Mouse (Mus musculus) embryonic fibroblast, embryonic 13.5 days (primary cell): Measurements from ENCODE around the gene Atp5b. TPM values are rescaled to one million over a fixed set of nuclear protein-coding genes. Genes with fewer than 3 reads are reported as not detected.

Source experiments
- H3K27ac ChIP-seq: 2 replicates; pipeline ENCODE4 v1.5.1; 2012; ENCODE audit warnings: low read length, control low read depth, inconsistent platforms; ENCODE audit not compliant: insufficient read depth
- H3K4me1 ChIP-seq: 2 replicates; pipeline ENCODE4 v1.6.1; 2011; ENCODE audit warnings: low read length; ENCODE audit not compliant: control insufficient read depth, insufficient read depth
- H3K4me3 ChIP-seq: 2 replicates; pipeline ENCODE4 v1.5.1; 2011; ENCODE audit warnings: mild to moderate bottlenecking, control low read depth, low read length; ENCODE audit not compliant: insufficient read depth
- CTCF ChIP-seq: IDR thresholded peaks from 2 replicates; pipeline ENCODE4 v1.5.1; 2011; ENCODE audit warnings: mild to moderate bottlenecking, control low read depth, low read length, moderate library complexity, borderline replicate concordance; ENCODE audit not compliant: insufficient read depth
- POLR2A ChIP-seq: IDR thresholded peaks from 2 replicates; pipeline ENCODE4 v1.6.1; 2011; ENCODE audit warnings: low read depth, mild to moderate bottlenecking, control low read depth, low read length, moderate library complexity
- polyA plus RNA-seq: library from polyadenylated mRNA; stranded (reverse); fragments of >200 nt; gene quantifications from 2 replicates; pipeline ENCODE4 v1.2.4, GENCODE M21; 2011; ENCODE audit warnings: low read depth; ENCODE audit not compliant: missing spikeins, insufficient read length

Atp5b gene
- polyA plus RNA-seq, 1 experiment: 979 TPM

- Histone ChIP-seq H3K27ac (no peak overlapping the region), H3K4me1 (no peaks in the 10 kb centered on the region; the same call in 1 of the 2 replicates), H3K4me3 (no peak overlapping the region)
- no peak for TF ChIP-seq CTCF
- TF ChIP-seq POLR2A: no peak
Measured at GRCm38 (mm10) chr10:128088181-128088580, 5.1 kb downstream of the Atp5b start.

GRCm38 (mm10) chr10:128089842-128090241 lies 6.8 kb downstream of the Atp5b start:
- H3K4me1 ChIP-seq: no peaks in the 10 kb centered on the region; the same call in none of the 2 replicates
- TF ChIP-seq POLR2A: no peak
- TF ChIP-seq CTCF: no peak
- H3K4me3 ChIP-seq: no peak overlapping the region
- H3K27ac ChIP-seq: no peak overlapping the region

- Histone ChIP-seq H3K4me1 (peaks cover 2% of the 10 kb centered on the region; the same call in 1 of the 2 replicates), H3K4me3 (no peak overlapping the region), H3K27ac (peak overlapping the region; percentile 88)
- TF ChIP-seq CTCF (peak; percentile 65; the same call in 1 of the 2 replicates), POLR2A (peak; percentile 35)
Measured at GRCm38 (mm10) chr10:128090651-128091563, 7.8 kb downstream of the Atp5b start.

- peaks cover 5% of the 10 kb centered on the region; the same call in 1 of the 2 replicates for H3K4me1 ChIP-seq
- TF ChIP-seq CTCF (no peak), POLR2A (peak; percentile 90)
- peak within 1 kb of the TSS; percentile 51 for H3K4me3 ChIP-seq
- peak within 1 kb of the TSS; percentile 88 for H3K27ac ChIP-seq
Measured at GRCm38 (mm10) chr10:128091564-128092505, 8.8 kb downstream of the Atp5b start, which contains the start of gene Baz2a. Gene Baz2a (plus strand): TSS chr10:128091577.

- Histone ChIP-seq H3K4me1 (peaks cover 5% of the 10 kb centered on the region; the same call in 1 of the 2 replicates), H3K4me3 (peak overlapping the region; percentile 51), H3K27ac (peak overlapping the region; percentile 89)
- no peak for TF ChIP-seq CTCF
- TF ChIP-seq POLR2A: peak; percentile 48
Measured at GRCm38 (mm10) chr10:128092506-128093495, 9.7 kb downstream of the Atp5b start.

- TF ChIP-seq POLR2A (0 out of 2 replicates have a peak, but pooled peaks have one; percentile 9), CTCF (no peak)
- Histone ChIP-seq H3K4me1 (peaks cover 5% of the 10 kb centered on the region; the same call in 1 of the 2 replicates), H3K4me3 (peak overlapping the region; percentile 49), H3K27ac (peak overlapping the region; percentile 89)
Measured at GRCm38 (mm10) chr10:128093496-128094294, 10.6 kb downstream of the Atp5b start.

- TF ChIP-seq POLR2A: no peak
- peak overlapping the region; percentile 49; the same call in 1 of the 2 replicates for H3K4me3 ChIP-seq
- H3K4me1 ChIP-seq: peaks cover 5% of the 10 kb centered on the region; the same call in 1 of the 2 replicates
- H3K27ac ChIP-seq: 0 out of 2 replicates have a peak overlapping the region, but pooled peaks have one; percentile 19
Measured at GRCm38 (mm10) chr10:128094340-128094968, 11.4 kb downstream of the Atp5b start.

- H3K27ac ChIP-seq: no peak overlapping the region
- peaks cover 5% of the 10 kb centered on the region; the same call in 1 of the 2 replicates for H3K4me1 ChIP-seq
- TF ChIP-seq CTCF (no peak), POLR2A (no peak)
- no peak overlapping the region for H3K4me3 ChIP-seq
Measured at GRCm38 (mm10) chr10:128095003-128095636, 12.0 kb downstream of the Atp5b start.
